Mouse (Mus musculus) neural tube, embryonic 12.5 days (tissue): ENCODE data around the gene Tead1. TPM values are rescaled to one million over a fixed set of nuclear protein-coding genes. Genes with fewer than 3 reads are reported as not detected.
"Not testable (repeated sequence)": the region's sequence is repeated elsewhere in the genome, so short reads cannot be mapped to it uniquely, and the experiment has no call there.

ENCODE experiments used
- ATAC-seq: fragments of 200-750 bp; cut with Nextera tagmentation; 2 replicates; pipeline ENCODE4 v1.8.0; 2017; ENCODE audit warnings: low read depth, mild to moderate bottlenecking, moderate TSS enrichment, moderate library complexity; ENCODE audit not compliant: low FRiP score
- H3K27ac ChIP-seq: fragments of 300-500 bp; sonication (generic); 2 replicates; pipeline ENCODE4 v1.5.1; 2016
- H3K27me3 ChIP-seq: fragments of 300-500 bp; sonication (generic); replicated peaks from 2 replicates; pipeline ENCODE4 v1.6.1; 2016; ENCODE audit warnings: mild to moderate bottlenecking
- H3K36me3 ChIP-seq: fragments of 300-500 bp; sonication (generic); 2 replicates; pipeline ENCODE4 v1.6.1; 2016; ENCODE audit warnings: mild to moderate bottlenecking
- H3K4me1 ChIP-seq: fragments of 300-500 bp; sonication (generic); 2 replicates; pipeline ENCODE4 v1.6.1; 2016
- H3K4me2 ChIP-seq: fragments of 300-500 bp; sonication (generic); replicated peaks from 2 replicates; pipeline ENCODE4 v1.6.1; 2016; ENCODE audit warnings: mild to moderate bottlenecking
- H3K4me3 ChIP-seq: fragments of 300-500 bp; sonication (generic); 2 replicates; pipeline ENCODE4 v1.5.1; 2016
- H3K9ac ChIP-seq: fragments of 300-500 bp; sonication (generic); 2 replicates; pipeline ENCODE4 v1.6.1; 2016; ENCODE audit warnings: mild to moderate bottlenecking
- H3K9me3 ChIP-seq: fragments of 300-500 bp; sonication (generic); 2 replicates; pipeline ENCODE4 v1.6.1; 2016; ENCODE audit warnings: mild to moderate bottlenecking
- WGBS: fragments of 180-500 bp; shearing (Covaris S2); methylation state at CpG from one replicate; pipeline ENCODE4 v1.1.7; 2016; 5-methylcytosine and 5-hydroxymethylcytosine counted together
- polyA plus RNA-seq: library from polyadenylated mRNA; unstranded; fragments of >200 nt; fragmentation: Nextera tagmentation; extraction: Ambion mirVana; gene quantifications from 2 replicates; pipeline ENCODE4 v1.2.1, GENCODE M21; 2016

The Tead1 gene
- polyA plus RNA-seq, 1 experiment from 2014 or later: 20.9 TPM

- peaks cover 4% of the 10 kb centered on the region; the same call in 1 of the 2 replicates for H3K27me3 ChIP-seq
- H3K36me3 ChIP-seq: no peaks in the 10 kb centered on the region
- H3K4me1 ChIP-seq: peaks cover 4% of the 10 kb centered on the region; the same call in 1 of the 2 replicates
- no peak for ATAC-seq
- no peak overlapping the region for H3K27ac ChIP-seq
- no peak overlapping the region for H3K9ac ChIP-seq
- no peak overlapping the region for H3K4me3 ChIP-seq
- no peaks in the 10 kb centered on the region for H3K9me3 ChIP-seq
- WGBS: 78% methylated on average over 3 of the region's 3 CpGs
- H3K4me2 ChIP-seq: no peak overlapping the region
Observed at GRCm38 (mm10) chr7:112923712-112924111, 244.6 kb downstream of the Tead1 start.

- no peaks in the 10 kb centered on the region for H3K9me3 ChIP-seq
- no peak for ATAC-seq
- H3K27ac ChIP-seq: no peak overlapping the region
- 40% methylated on average over 7 of the region's 7 CpGs for WGBS
- H3K4me1 ChIP-seq: peaks cover 3% of the 10 kb centered on the region; the same call in 1 of the 2 replicates
- H3K27me3 ChIP-seq: no peaks in the 10 kb centered on the region
- H3K9ac ChIP-seq: no peak overlapping the region
- H3K4me3 ChIP-seq: no peak overlapping the region
- no peaks in the 10 kb centered on the region for H3K36me3 ChIP-seq
- H3K4me2 ChIP-seq: no peak overlapping the region
Observed at GRCm38 (mm10) chr7:112930669-112931068, 251.6 kb downstream of the Tead1 start.

- ATAC-seq: not testable (repeated sequence)
Observed at GRCm38 (mm10) chr7:112935876-112936275, 256.8 kb downstream of the Tead1 start.

GRCm38 (mm10) chr7:112937089-112937488 lies 258.0 kb downstream of the Tead1 start:
- no peak overlapping the region for H3K4me3 ChIP-seq
- no peak overlapping the region for H3K4me2 ChIP-seq
- no peaks in the 10 kb centered on the region for H3K36me3 ChIP-seq
- WGBS: 91% methylated on average over 8 of the region's 8 CpGs
- no peaks in the 10 kb centered on the region for H3K27me3 ChIP-seq
- no peak for ATAC-seq
- no peak overlapping the region for H3K9ac ChIP-seq
- H3K9me3 ChIP-seq: no peaks in the 10 kb centered on the region
- H3K4me1 ChIP-seq: no peaks in the 10 kb centered on the region
- no peak overlapping the region for H3K27ac ChIP-seq

More at GRCm38 (mm10) chr7:112935876-112936275, 256.8 kb downstream of the Tead1 start:
- H3K4me3 ChIP-seq, H3K9me3 ChIP-seq, H3K4me1 ChIP-seq, H3K27me3 ChIP-seq, H3K36me3 ChIP-seq, H3K9ac ChIP-seq, H3K4me2 ChIP-seq, H3K27ac ChIP-seq: not testable (repeated sequence)
- 86% methylated on average over 5 of the region's 5 CpGs for WGBS

GRCm38 (mm10) chr7:112938959-112939358 lies 259.8 kb downstream of the Tead1 start:
- WGBS: 19% methylated on average over 5 of the region's 5 CpGs
- no peak overlapping the region for H3K27ac ChIP-seq

GRCm38 (mm10) chr7:112942567-112942966 lies 263.4 kb downstream of the Tead1 start:
- Histone ChIP-seq H3K36me3 (no peaks in the 10 kb centered on the region), H3K27me3 (no peaks in the 10 kb centered on the region)
- 78% methylated on average over 5 of the region's 5 CpGs for WGBS

More at GRCm38 (mm10) chr7:112938959-112939358, 259.8 kb downstream of the Tead1 start:
- no peak for ATAC-seq
- Histone ChIP-seq H3K9me3 (no peaks in the 10 kb centered on the region), H3K4me2 (no peak overlapping the region), H3K4me3 (no peak overlapping the region), H3K9ac (no peak overlapping the region), H3K4me1 (no peaks in the 10 kb centered on the region), H3K36me3 (no peaks in the 10 kb centered on the region), H3K27me3 (no peaks in the 10 kb centered on the region)

GRCm38 (mm10) chr7:112943056-112943455 lies 263.9 kb downstream of the Tead1 start:
- H3K4me3 ChIP-seq: no peak overlapping the region
- no peaks in the 10 kb centered on the region for H3K4me1 ChIP-seq
- no peak overlapping the region for H3K27ac ChIP-seq
- no peaks in the 10 kb centered on the region for H3K36me3 ChIP-seq
- 87% methylated on average over 1 of the region's 1 CpGs for WGBS
- ATAC-seq: no peak
- H3K27me3 ChIP-seq: no peaks in the 10 kb centered on the region
- no peak overlapping the region for H3K9ac ChIP-seq
- no peaks in the 10 kb centered on the region for H3K9me3 ChIP-seq
- no peak overlapping the region for H3K4me2 ChIP-seq

More at GRCm38 (mm10) chr7:112942567-112942966, 263.4 kb downstream of the Tead1 start:
- Histone ChIP-seq H3K4me1 (no peaks in the 10 kb centered on the region), H3K27ac (no peak overlapping the region), H3K9ac (no peak overlapping the region), H3K4me2 (no peak overlapping the region), H3K9me3 (no peaks in the 10 kb centered on the region), H3K4me3 (no peak overlapping the region)
- no peak for ATAC-seq

GRCm38 (mm10) chr7:112946706-112947105 lies 267.6 kb downstream of the Tead1 start:
- Histone ChIP-seq H3K9me3 (no peaks in the 10 kb centered on the region), H3K36me3 (no peaks in the 10 kb centered on the region), H3K4me2 (no peak overlapping the region), H3K4me3 (no peak overlapping the region), H3K4me1 (no peaks in the 10 kb centered on the region), H3K9ac (no peak overlapping the region), H3K27ac (no peak overlapping the region), H3K27me3 (no peaks in the 10 kb centered on the region)
- ATAC-seq: no peak
- 64% methylated on average over 6 of the region's 6 CpGs for WGBS

- WGBS: 1% methylated on average over 41 of the region's 41 CpGs
- H3K27ac ChIP-seq: no peak within 1 kb of the TSS
- peaks cover 43% of the 10 kb centered on the region for H3K27me3 ChIP-seq
Observed at GRCm38 (mm10) chr7:112953777-112954291, 274.7 kb downstream of the Tead1 start, which contains the start of gene Rassf10. Gene Rassf10 (plus strand): TSS chr7:112953962.

GRCm38 (mm10) chr7:112954351-112955102 lies 275.4 kb downstream of the Tead1 start:
- Histone ChIP-seq H3K36me3 (no peaks in the 10 kb centered on the region), H3K9ac (peak overlapping the region; percentile 45), H3K27ac (no peak overlapping the region)

More at GRCm38 (mm10) chr7:112953777-112954291, 274.7 kb downstream of the Tead1 start, which contains the start of gene Rassf10:
- peak; percentile 59 for ATAC-seq
- Histone ChIP-seq H3K36me3 (no peaks in the 10 kb centered on the region), H3K4me3 (peak within 1 kb of the TSS; percentile 38), H3K4me2 (peak within 1 kb of the TSS; percentile 83), H3K9ac (peak within 1 kb of the TSS; percentile 45), H3K4me1 (peaks cover 19% of the 10 kb centered on the region), H3K9me3 (no peaks in the 10 kb centered on the region)

GRCm38 (mm10) chr7:112955103-112955827 lies 276.1 kb downstream of the Tead1 start:
- peak; percentile 53 for ATAC-seq
- Histone ChIP-seq H3K36me3 (no peaks in the 10 kb centered on the region), H3K4me2 (peak overlapping the region; percentile 83), H3K9me3 (no peaks in the 10 kb centered on the region), H3K27ac (no peak overlapping the region), H3K9ac (peak overlapping the region; percentile 45), H3K27me3 (peaks cover 43% of the 10 kb centered on the region), H3K4me3 (peak overlapping the region; percentile 38), H3K4me1 (peaks cover 19% of the 10 kb centered on the region)
- WGBS: 2% methylated on average over 40 of the region's 40 CpGs

More at GRCm38 (mm10) chr7:112954351-112955102, 275.4 kb downstream of the Tead1 start:
- ATAC-seq: peak; percentile 32; the same call in 1 of the 2 replicates
- no peaks in the 10 kb centered on the region for H3K9me3 ChIP-seq
- 1% methylated on average over 82 of the region's 82 CpGs for WGBS
- H3K4me2 ChIP-seq: peak overlapping the region; percentile 83
- peak overlapping the region; percentile 38 for H3K4me3 ChIP-seq
- peaks cover 43% of the 10 kb centered on the region for H3K27me3 ChIP-seq
- H3K4me1 ChIP-seq: peaks cover 19% of the 10 kb centered on the region

GRCm38 (mm10) chr7:112955955-112956354 lies 276.8 kb downstream of the Tead1 start:
- WGBS: 43% methylated on average over 3 of the region's 3 CpGs
- Histone ChIP-seq H3K9me3 (no peaks in the 10 kb centered on the region), H3K27ac (no peak overlapping the region), H3K4me2 (peak overlapping the region; percentile 83), H3K4me1 (peaks cover 19% of the 10 kb centered on the region), H3K36me3 (no peaks in the 10 kb centered on the region), H3K4me3 (no peak overlapping the region; the same call in 1 of the 2 replicates), H3K9ac (no peak overlapping the region), H3K27me3 (peaks cover 43% of the 10 kb centered on the region)
- no peak for ATAC-seq
